Mouse (Mus musculus) embryonic facial prominence, embryonic 12.5 days (tissue): ENCODE measurements around the gene Cdkn1a. TPM values are rescaled to one million over a fixed set of nuclear protein-coding genes. Genes with fewer than 3 reads are reported as not detected.

Experiments used
- ATAC-seq: fragments of 200-750 bp; cut with Nextera tagmentation; 2 replicates; pipeline ENCODE4 v1.8.0; 2017; ENCODE audit not compliant: insufficient number of reproducible peaks, insufficient read depth, low FRiP score, low TSS enrichment
- H3K27ac ChIP-seq: fragments of 300-500 bp; sonication (generic); 2 replicates; pipeline ENCODE4 v1.5.1; 2016; ENCODE audit warnings: mild to moderate bottlenecking
- H3K27me3 ChIP-seq: fragments of 300-500 bp; sonication (generic); 2 replicates; pipeline ENCODE4 v1.6.1; 2016; ENCODE audit warnings: mild to moderate bottlenecking, moderate library complexity
- H3K36me3 ChIP-seq: fragments of 300-500 bp; sonication (generic); 2 replicates; pipeline ENCODE4 v1.6.1; 2016; ENCODE audit warnings: mild to moderate bottlenecking
- H3K4me1 ChIP-seq: fragments of 300-500 bp; sonication (generic); 2 replicates; pipeline ENCODE4 v1.6.1; 2016
- H3K4me2 ChIP-seq: fragments of 300-500 bp; sonication (generic); replicated peaks from 2 replicates; pipeline ENCODE4 v1.6.1; 2016; ENCODE audit warnings: mild to moderate bottlenecking, moderate library complexity
- H3K4me3 ChIP-seq: fragments of 300-500 bp; sonication (generic); 2 replicates; pipeline ENCODE4 v1.5.1; 2016; ENCODE audit warnings: mild to moderate bottlenecking
- H3K9ac ChIP-seq: fragments of 300-500 bp; sonication (generic); 2 replicates; pipeline ENCODE4 v1.6.1; 2016; ENCODE audit warnings: mild to moderate bottlenecking, moderate library complexity
- H3K9me3 ChIP-seq: fragments of 300-500 bp; sonication (generic); 2 replicates; pipeline ENCODE4 v1.6.1; 2016; ENCODE audit warnings: mild to moderate bottlenecking, moderate library complexity
- WGBS: fragments of 180-500 bp; shearing (Covaris S2); methylation state at CpG from one replicate; pipeline ENCODE4 v1.1.7; 2016; 5-methylcytosine and 5-hydroxymethylcytosine counted together
- polyA plus RNA-seq: library from polyadenylated mRNA; unstranded; fragments of >200 nt; fragmentation: Nextera tagmentation; extraction: Ambion mirVana; gene quantifications from 2 replicates; pipeline ENCODE4 v1.2.1, GENCODE M21; 2016

Cdkn1a gene
- polyA plus RNA-seq, 1 experiment from 2014 or later, result 48.2 TPM

GRCm38 (mm10) chr17:29136236-29136635 lies 45.5 kb downstream of the Cdkn1a start:
- 61% methylated on average over 6 of the region's 6 CpGs for WGBS
- Histone ChIP-seq H3K36me3 (no peaks in the 10 kb centered on the region), H3K27ac (no peak overlapping the region), H3K4me2 (no peak overlapping the region), H3K9me3 (no peaks in the 10 kb centered on the region), H3K4me1 (peaks cover 6% of the 10 kb centered on the region; the same call in 1 of the 2 replicates), H3K9ac (no peak overlapping the region), H3K4me3 (no peak overlapping the region), H3K27me3 (no peaks in the 10 kb centered on the region)
- no peak for ATAC-seq

- H3K4me3 ChIP-seq, result no peak overlapping the region
- H3K27ac ChIP-seq, result no peak overlapping the region
- peaks cover 6% of the 10 kb centered on the region; the same call in 1 of the 2 replicates for H3K4me1 ChIP-seq
- no peaks in the 10 kb centered on the region for H3K27me3 ChIP-seq
- no peak for ATAC-seq
- no peak overlapping the region for H3K9ac ChIP-seq
- H3K36me3 ChIP-seq, result no peaks in the 10 kb centered on the region
- 79% methylated on average over 7 of the region's 7 CpGs for WGBS
- no peaks in the 10 kb centered on the region for H3K9me3 ChIP-seq
- no peak overlapping the region for H3K4me2 ChIP-seq
These were observed 47.1 kb downstream of the Cdkn1a start for GRCm38 (mm10) chr17:29137906-29138305.

GRCm38 (mm10) chr17:29141577-29141976 lies 50.8 kb downstream of the Cdkn1a start:
- peaks cover 9% of the 10 kb centered on the region; the same call in 1 of the 2 replicates for H3K9me3 ChIP-seq
- no peak for ATAC-seq
- no peaks in the 10 kb centered on the region for H3K36me3 ChIP-seq
- H3K4me3 ChIP-seq, result no peak overlapping the region
- H3K27ac ChIP-seq, result no peak overlapping the region
- no peaks in the 10 kb centered on the region for H3K4me1 ChIP-seq
- no peaks in the 10 kb centered on the region for H3K27me3 ChIP-seq
- 85% methylated on average over 3 of the region's 3 CpGs for WGBS
- H3K9ac ChIP-seq, result no peak overlapping the region
- H3K4me2 ChIP-seq, result no peak overlapping the region

GRCm38 (mm10) chr17:29143266-29143665 lies 52.5 kb downstream of the Cdkn1a start:
- Histone ChIP-seq H3K9me3 (peaks cover 9% of the 10 kb centered on the region; the same call in 1 of the 2 replicates), H3K4me2 (no peak overlapping the region), H3K27me3 (no peaks in the 10 kb centered on the region; the same call in 1 of the 2 replicates), H3K9ac (no peak overlapping the region), H3K4me1 (no peaks in the 10 kb centered on the region), H3K27ac (no peak overlapping the region), H3K36me3 (no peaks in the 10 kb centered on the region), H3K4me3 (no peak overlapping the region)
- WGBS, result 76% methylated on average over 8 of the region's 8 CpGs
- ATAC-seq, result no peak

GRCm38 (mm10) chr17:29145101-29145500 lies 54.3 kb downstream of the Cdkn1a start:
- Histone ChIP-seq H3K9me3 (peaks cover 9% of the 10 kb centered on the region; the same call in 1 of the 2 replicates), H3K9ac (no peak overlapping the region), H3K4me2 (no peak overlapping the region), H3K4me3 (no peak overlapping the region), H3K4me1 (no peaks in the 10 kb centered on the region), H3K27ac (no peak overlapping the region), H3K36me3 (no peaks in the 10 kb centered on the region), H3K27me3 (peaks cover 3% of the 10 kb centered on the region; the same call in 1 of the 2 replicates)
- no peak for ATAC-seq
- 92% methylated on average over 12 of the region's 12 CpGs for WGBS

- H3K4me1 ChIP-seq, result no peaks in the 10 kb centered on the region
- WGBS, result 74% methylated on average over 14 of the region's 14 CpGs
- H3K9ac ChIP-seq, result no peak overlapping the region
- H3K36me3 ChIP-seq, result no peaks in the 10 kb centered on the region
- H3K27ac ChIP-seq, result no peak overlapping the region
- no peak overlapping the region for H3K4me2 ChIP-seq
- H3K9me3 ChIP-seq, result peaks cover 9% of the 10 kb centered on the region; the same call in 1 of the 2 replicates
- peaks cover 3% of the 10 kb centered on the region; the same call in 1 of the 2 replicates for H3K27me3 ChIP-seq
- no peak for ATAC-seq
- H3K4me3 ChIP-seq, result no peak overlapping the region
These were observed 56.5 kb downstream of the Cdkn1a start for GRCm38 (mm10) chr17:29147273-29147672.

GRCm38 (mm10) chr17:29147773-29148172 lies 57.0 kb downstream of the Cdkn1a start:
- no peak for ATAC-seq
- peaks cover 9% of the 10 kb centered on the region; the same call in 1 of the 2 replicates for H3K9me3 ChIP-seq

GRCm38 (mm10) chr17:29149766-29150165 lies 59.0 kb downstream of the Cdkn1a start:
- no peak overlapping the region for H3K9ac ChIP-seq
- H3K4me2 ChIP-seq, result no peak overlapping the region
- peaks cover 3% of the 10 kb centered on the region; the same call in 1 of the 2 replicates for H3K27me3 ChIP-seq
- WGBS, result 68% methylated on average over 7 of the region's 7 CpGs
- no peaks in the 10 kb centered on the region for H3K4me1 ChIP-seq
- no peak for ATAC-seq
- no peak overlapping the region for H3K27ac ChIP-seq
- no peak overlapping the region for H3K4me3 ChIP-seq
- no peaks in the 10 kb centered on the region for H3K36me3 ChIP-seq
- peaks cover 9% of the 10 kb centered on the region; the same call in 1 of the 2 replicates for H3K9me3 ChIP-seq

More at GRCm38 (mm10) chr17:29147773-29148172, 57.0 kb downstream of the Cdkn1a start:
- no peak overlapping the region for H3K9ac ChIP-seq
- H3K4me1 ChIP-seq, result no peaks in the 10 kb centered on the region
- H3K36me3 ChIP-seq, result no peaks in the 10 kb centered on the region
- peaks cover 3% of the 10 kb centered on the region; the same call in 1 of the 2 replicates for H3K27me3 ChIP-seq
- WGBS, result 87% methylated on average over 6 of the region's 6 CpGs
- no peak overlapping the region for H3K4me2 ChIP-seq
- H3K4me3 ChIP-seq, result no peak overlapping the region
- no peak overlapping the region for H3K27ac ChIP-seq

Other genes with a start within 250 kb of the Cdkn1a start
- gene Pnpla1, start 232.6 kb upstream of the Cdkn1a start, polyA plus RNA-seq, result 0.05 and 0.06 TPM in 2 replicates
- gene 4930539E08Rik, start 175.7 kb upstream of the Cdkn1a start, polyA plus RNA-seq, result 0.13 and 0.15 TPM in 2 replicates
- not detected in 2 replicates for gene Pxt1, start 147.1 kb upstream of the Cdkn1a start, polyA plus RNA-seq
- gene Kctd20, start 139.0 kb upstream of the Cdkn1a start, polyA plus RNA-seq, result 122 and 127 TPM in 2 replicates
- gene Stk38, start 83.0 kb upstream of the Cdkn1a start, polyA plus RNA-seq, result 136 and 137 TPM in 2 replicates
- 731 and 750 TPM in 2 replicates for gene Srsf3, start 58.3 kb upstream of the Cdkn1a start, polyA plus RNA-seq
- 0.27 and 0.55 TPM in 2 replicates for gene Rab44, start 23.2 kb downstream of the Cdkn1a start, polyA plus RNA-seq
- 11.9 and 13.5 TPM in 2 replicates for gene Cpne5, start 147.2 kb downstream of the Cdkn1a start, polyA plus RNA-seq
- gene Ppil1, start 173.2 kb downstream of the Cdkn1a start, polyA plus RNA-seq, result 154 and 162 TPM in 2 replicates
- 54.9 and 56.5 TPM in 2 replicates for gene BC004004, start 177.8 kb downstream of the Cdkn1a start, polyA plus RNA-seq
- gene Pi16, start 226.7 kb downstream of the Cdkn1a start, polyA plus RNA-seq, result 0.49 and 0.59 TPM in 2 replicates